Mouse (Mus musculus): ENCODE measurements at regions not wholly inside any gene's neighbourhood (a gene's known extent, or its start where the extent isn't known, plus 50 kb on each side); places are given as distances from the start of the nearest gene placed in this dataset.

GRCm38 (mm10) chr12:25871001-25871461 is 544.0 kb downstream of the Rnf144a start:
- Histone ChIP-seq H3K4me1 (replicated peaks) (peaks cover 17% of the 10 kb centered on the region), H3K27ac (replicated peaks) (peak overlapping the region; percentile 71), H3K9ac (no peak overlapping the region), H3K27me3 (no peaks in the 10 kb centered on the region), H3K9me3 (no peaks in the 10 kb centered on the region), H3K4me2 (peak overlapping the region; percentile 40), H3K36me3 (no peaks in the 10 kb centered on the region), H3K4me3 (no peak overlapping the region)
- ATAC-seq (ENCODE audit: low read depth), result peak; percentile 97
- 22% methylated on average over 11 of the region's 11 CpGs for WGBS

DNA sequence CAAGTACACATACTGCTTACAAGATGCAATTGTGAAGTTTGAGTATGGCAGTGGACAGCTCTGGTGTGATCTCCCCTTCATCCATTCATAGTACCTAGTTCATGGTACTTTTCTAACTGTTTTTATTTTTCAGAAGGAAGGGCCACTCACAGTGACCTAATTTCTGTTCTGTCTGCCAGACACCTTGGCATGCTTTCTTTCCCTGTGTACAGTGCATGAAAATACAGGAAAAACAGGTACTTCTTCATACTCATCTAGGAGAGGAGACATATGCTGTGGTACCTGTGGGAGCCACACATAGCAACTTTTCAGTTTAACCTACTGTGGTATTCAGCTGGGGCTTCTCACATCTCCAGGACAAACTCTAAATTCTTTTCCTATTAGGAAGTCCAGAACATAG is 545.2 kb downstream of the Rnf144a start:
- Histone ChIP-seq H3K27me3 (no peaks in the 10 kb centered on the region), H3K36me3 (no peaks in the 10 kb centered on the region), H3K27ac (replicated peaks) (no peak overlapping the region), H3K9ac (no peak overlapping the region), H3K4me3 (no peak overlapping the region), H3K4me2 (no peak overlapping the region), H3K4me1 (replicated peaks) (peaks cover 17% of the 10 kb centered on the region), H3K9me3 (no peaks in the 10 kb centered on the region)
- no peak for ATAC-seq (ENCODE audit: low read depth)

DNA sequence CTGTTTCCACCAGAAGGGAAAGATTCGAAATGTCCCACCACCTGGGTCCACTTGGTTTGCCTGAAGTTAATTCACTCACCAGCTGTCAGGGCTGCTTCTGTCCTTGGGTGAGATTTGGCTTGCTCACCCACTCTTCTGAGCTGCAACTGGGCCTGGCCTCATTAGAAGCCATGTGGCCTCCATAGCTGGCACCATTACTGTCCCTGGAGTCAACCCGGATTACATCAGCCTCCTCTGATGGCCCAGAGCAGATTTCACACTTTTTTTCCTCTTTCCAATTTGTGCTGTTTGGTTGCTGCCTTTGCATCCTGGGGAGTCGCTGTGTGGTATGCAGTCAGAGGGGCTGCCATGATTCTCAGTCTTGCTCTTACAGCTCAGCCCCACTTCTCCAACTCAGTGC is 550.0 kb downstream of the Rnf144a start:
- Histone ChIP-seq H3K9ac (no peak overlapping the region), H3K4me2 (no peak overlapping the region), H3K9me3 (no peaks in the 10 kb centered on the region), H3K27me3 (no peaks in the 10 kb centered on the region), H3K4me3 (no peak overlapping the region), H3K4me1 (replicated peaks) (no peaks in the 10 kb centered on the region), H3K27ac (replicated peaks) (no peak overlapping the region), H3K36me3 (no peaks in the 10 kb centered on the region)
- no peak for ATAC-seq (ENCODE audit: low read depth)
- 87% methylated on average over 3 of the region's 3 CpGs for WGBS

DNA sequence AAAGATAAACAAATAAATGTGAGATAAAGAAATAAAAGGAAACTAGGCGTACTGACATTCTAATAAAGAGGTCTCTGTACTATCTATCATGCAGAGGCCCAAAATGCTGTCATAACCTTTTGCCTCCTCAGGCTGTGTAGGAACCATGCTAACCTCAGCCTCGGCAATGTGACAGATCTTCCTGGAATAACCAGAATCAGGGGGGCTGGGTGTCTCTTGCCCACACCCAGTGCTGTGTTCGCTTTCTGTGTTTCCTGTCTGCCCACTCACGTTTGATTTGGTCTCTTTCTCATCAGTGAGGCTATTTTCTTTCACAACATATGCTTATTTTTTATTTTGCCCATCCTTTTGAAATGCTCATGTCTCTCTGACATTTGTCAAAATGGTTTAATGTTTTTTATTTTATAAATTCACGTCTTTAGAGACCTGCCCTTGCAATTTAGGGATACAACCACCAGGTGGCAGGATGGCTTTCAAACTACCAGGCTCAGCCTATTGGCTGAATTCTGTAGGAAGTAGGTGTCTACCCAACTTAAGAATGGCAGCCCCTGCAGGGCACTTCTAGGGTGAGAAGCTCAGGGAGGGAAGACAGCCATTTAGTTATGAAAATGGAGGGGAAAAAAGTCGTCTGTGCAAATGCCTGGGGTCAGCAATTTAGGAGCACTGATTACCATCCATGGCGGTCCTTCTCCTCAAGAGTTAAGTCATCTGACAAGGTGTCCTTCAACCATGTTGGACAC is 550.8 kb downstream of the Rnf144a start:
- no peaks in the 10 kb centered on the region for H3K9me3 ChIP-seq
- no peak overlapping the region for H3K4me2 ChIP-seq
- no peak for ATAC-seq (ENCODE audit: low read depth)
- 74% methylated on average over 7 of the region's 7 CpGs for WGBS
- H3K36me3 ChIP-seq, result no peaks in the 10 kb centered on the region
- H3K27me3 ChIP-seq, result no peaks in the 10 kb centered on the region
- H3K9ac ChIP-seq, result no peak overlapping the region
- H3K27ac ChIP-seq (replicated peaks), result no peak overlapping the region
- H3K4me3 ChIP-seq, result no peak overlapping the region
- H3K4me1 ChIP-seq (replicated peaks), result no peaks in the 10 kb centered on the region

- no peak overlapping the region for H3K9ac ChIP-seq
- no peak overlapping the region for H3K27ac ChIP-seq (replicated peaks)
- no peaks in the 10 kb centered on the region for H3K4me1 ChIP-seq (replicated peaks)
- H3K4me2 ChIP-seq, result no peak overlapping the region
- H3K9me3 ChIP-seq, result no peaks in the 10 kb centered on the region
- WGBS, result 94% methylated on average over 3 of the region's 3 CpGs
- no peaks in the 10 kb centered on the region for H3K36me3 ChIP-seq
- H3K4me3 ChIP-seq, result no peak overlapping the region
- ATAC-seq (ENCODE audit: low read depth), result no peak
- H3K27me3 ChIP-seq, result no peaks in the 10 kb centered on the region
Observed at GRCm38 (mm10) chr12:25861100-25861499, 554.0 kb downstream of the Rnf144a start.

- H3K4me1 ChIP-seq (replicated peaks), result no peaks in the 10 kb centered on the region
- no peak for ATAC-seq (ENCODE audit: low read depth)
- no peak overlapping the region for H3K27ac ChIP-seq (replicated peaks)
- H3K27me3 ChIP-seq, result no peaks in the 10 kb centered on the region
- WGBS, result 83% methylated on average over 6 of the region's 6 CpGs
- no peaks in the 10 kb centered on the region for H3K36me3 ChIP-seq
- H3K4me2 ChIP-seq, result no peak overlapping the region
- no peaks in the 10 kb centered on the region for H3K9me3 ChIP-seq
- H3K4me3 ChIP-seq, result no peak overlapping the region
- H3K9ac ChIP-seq, result no peak overlapping the region
Observed at GRCm38 (mm10) chr12:25858397-25858796, 556.7 kb downstream of the Rnf144a start.

DNA sequence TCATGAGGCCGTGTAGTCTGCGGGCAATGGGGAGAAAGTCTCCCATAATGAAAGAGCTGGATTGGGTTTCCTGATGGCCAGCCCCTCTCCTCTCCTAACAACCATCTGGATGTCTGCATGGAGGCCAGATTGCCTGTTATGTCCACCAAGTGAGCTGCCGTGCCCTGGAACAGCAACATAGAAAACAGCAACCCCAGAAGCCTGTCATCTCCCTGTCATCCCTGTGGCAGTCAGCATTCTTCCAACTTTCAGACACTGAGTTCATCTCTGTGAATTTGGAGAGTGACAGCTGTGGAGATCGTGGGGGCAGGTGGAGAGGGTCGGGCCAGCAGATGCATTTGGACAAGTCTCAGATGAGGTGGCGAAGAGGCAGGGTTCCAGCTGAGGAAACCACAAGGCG is 585.0 kb downstream of the Rnf144a start:
- no peak overlapping the region for H3K27ac ChIP-seq (replicated peaks)
- H3K9ac ChIP-seq, result no peak overlapping the region
- H3K36me3 ChIP-seq, result no peaks in the 10 kb centered on the region
- H3K27me3 ChIP-seq, result no peaks in the 10 kb centered on the region; the same call in 1 of the 2 replicates
- no peak overlapping the region for H3K4me2 ChIP-seq
- 81% methylated on average over 7 of the region's 7 CpGs for WGBS
- ATAC-seq (ENCODE audit: low read depth), result no peak
- no peaks in the 10 kb centered on the region for H3K9me3 ChIP-seq
- no peak overlapping the region for H3K4me3 ChIP-seq
- H3K4me1 ChIP-seq (replicated peaks), result peaks cover 6% of the 10 kb centered on the region; the same call in 1 of the 2 replicates

GRCm38 (mm10) chr12:25827961-25828360 is 587.1 kb downstream of the Rnf144a start:
- ATAC-seq (ENCODE audit: low read depth), result no peak
- 90% methylated on average over 2 of the region's 2 CpGs for WGBS
- H3K4me2 ChIP-seq, result no peak overlapping the region

DNA sequence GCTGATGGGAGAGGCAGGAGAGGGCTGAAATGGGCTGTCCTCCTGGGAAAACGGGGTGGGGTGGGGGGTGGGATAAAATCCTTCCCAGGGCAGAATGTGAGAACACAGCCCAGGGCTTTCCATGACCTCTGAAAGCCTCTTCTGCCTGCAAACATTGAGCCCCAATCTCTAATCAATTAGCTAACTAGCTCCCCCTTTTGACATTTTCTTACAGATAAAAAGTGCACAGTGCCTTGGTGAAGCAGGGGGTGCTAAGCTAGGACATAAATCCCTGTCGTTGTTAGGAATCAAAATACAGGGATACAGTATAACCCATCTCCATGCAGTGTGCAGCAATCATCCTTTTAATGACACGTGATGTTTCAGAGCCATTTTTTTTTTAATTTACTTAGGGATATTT is 588.1 kb downstream of the Rnf144a start:
- Histone ChIP-seq H3K9ac (no peak overlapping the region), H3K4me1 (replicated peaks) (peaks cover 6% of the 10 kb centered on the region; the same call in 1 of the 2 replicates), H3K27me3 (no peaks in the 10 kb centered on the region; the same call in 1 of the 2 replicates), H3K9me3 (no peaks in the 10 kb centered on the region), H3K4me2 (no peak overlapping the region), H3K27ac (replicated peaks) (no peak overlapping the region), H3K36me3 (no peaks in the 10 kb centered on the region), H3K4me3 (no peak overlapping the region)
- 28% methylated on average over 3 of the region's 3 CpGs for WGBS
- ATAC-seq (ENCODE audit: low read depth), result no peak

More at GRCm38 (mm10) chr12:25827961-25828360, 587.1 kb downstream of the Rnf144a start:
- Histone ChIP-seq H3K27ac (replicated peaks) (no peak overlapping the region), H3K9me3 (no peaks in the 10 kb centered on the region), H3K9ac (no peak overlapping the region), H3K36me3 (no peaks in the 10 kb centered on the region), H3K27me3 (no peaks in the 10 kb centered on the region; the same call in 1 of the 2 replicates), H3K4me3 (no peak overlapping the region), H3K4me1 (replicated peaks) (peaks cover 6% of the 10 kb centered on the region; the same call in 1 of the 2 replicates)

DNA sequence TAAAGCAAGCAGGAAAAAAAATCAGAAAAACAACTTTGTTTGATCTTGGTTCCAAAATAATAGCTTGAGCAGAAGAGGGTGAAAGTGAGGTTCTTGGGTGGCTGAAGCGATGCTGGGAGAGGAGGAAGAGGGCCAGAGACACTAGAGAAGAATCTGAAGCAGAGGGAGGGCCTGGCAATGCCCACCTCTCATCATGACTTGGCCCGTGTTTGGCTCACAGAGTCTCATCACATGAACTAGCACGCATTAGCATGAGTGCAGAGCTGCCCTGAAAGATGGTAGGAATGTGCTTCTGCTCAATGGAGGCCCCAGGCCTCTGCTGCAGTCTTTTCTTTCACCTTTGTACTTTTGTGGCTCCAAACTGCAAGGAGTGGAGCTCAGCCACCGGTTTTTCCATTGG is 588.6 kb downstream of the Rnf144a start:
- H3K4me3 ChIP-seq, result no peak overlapping the region
- no peaks in the 10 kb centered on the region for H3K9me3 ChIP-seq
- peaks cover 6% of the 10 kb centered on the region; the same call in 1 of the 2 replicates for H3K4me1 ChIP-seq (replicated peaks)
- no peaks in the 10 kb centered on the region; the same call in 1 of the 2 replicates for H3K27me3 ChIP-seq
- H3K27ac ChIP-seq (replicated peaks), result no peak overlapping the region
- H3K4me2 ChIP-seq, result no peak overlapping the region
- no peaks in the 10 kb centered on the region for H3K36me3 ChIP-seq
- no peak for ATAC-seq (ENCODE audit: low read depth)
- no peak overlapping the region for H3K9ac ChIP-seq
- WGBS, result 59% methylated on average over 4 of the region's 4 CpGs

GRCm38 (mm10) chr12:25816248-25816647 is 598.8 kb downstream of the Rnf144a start:
- Histone ChIP-seq H3K9ac (no peak overlapping the region), H3K27me3 (no peaks in the 10 kb centered on the region), H3K27ac (replicated peaks) (no peak overlapping the region), H3K9me3 (no peaks in the 10 kb centered on the region), H3K4me1 (replicated peaks) (no peaks in the 10 kb centered on the region), H3K4me2 (no peak overlapping the region), H3K4me3 (no peak overlapping the region), H3K36me3 (no peaks in the 10 kb centered on the region)
- 88% methylated on average over 2 of the region's 2 CpGs for WGBS
- no peak for ATAC-seq (ENCODE audit: low read depth)

DNA sequence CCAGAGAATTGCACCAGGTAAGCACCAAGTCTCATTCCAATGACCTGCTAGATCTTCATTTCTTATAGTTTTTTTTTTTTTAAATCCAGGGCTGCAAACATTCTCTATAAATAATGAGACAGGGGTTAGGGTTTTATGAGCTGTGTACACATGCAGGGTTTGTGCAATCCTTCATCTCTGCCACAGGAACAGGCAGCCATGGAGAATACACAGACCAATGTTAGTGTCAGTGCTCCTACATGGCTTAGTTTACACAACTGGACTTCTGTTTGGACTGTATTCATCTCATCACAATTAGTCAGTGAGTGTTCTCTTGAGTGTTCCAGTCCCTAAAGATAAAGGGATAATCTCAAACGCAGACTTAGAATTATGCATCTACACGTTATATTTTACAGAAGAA is 620.0 kb downstream of the Rnf144a start:
- Histone ChIP-seq H3K9me3 (no peaks in the 10 kb centered on the region), H3K27me3 (no peaks in the 10 kb centered on the region), H3K4me3 (no peak overlapping the region), H3K4me2 (no peak overlapping the region), H3K27ac (replicated peaks) (no peak overlapping the region), H3K4me1 (replicated peaks) (no peaks in the 10 kb centered on the region), H3K36me3 (no peaks in the 10 kb centered on the region), H3K9ac (no peak overlapping the region)
- ATAC-seq (ENCODE audit: low read depth), result no peak
- 90% methylated on average over 2 of the region's 2 CpGs for WGBS

DNA sequence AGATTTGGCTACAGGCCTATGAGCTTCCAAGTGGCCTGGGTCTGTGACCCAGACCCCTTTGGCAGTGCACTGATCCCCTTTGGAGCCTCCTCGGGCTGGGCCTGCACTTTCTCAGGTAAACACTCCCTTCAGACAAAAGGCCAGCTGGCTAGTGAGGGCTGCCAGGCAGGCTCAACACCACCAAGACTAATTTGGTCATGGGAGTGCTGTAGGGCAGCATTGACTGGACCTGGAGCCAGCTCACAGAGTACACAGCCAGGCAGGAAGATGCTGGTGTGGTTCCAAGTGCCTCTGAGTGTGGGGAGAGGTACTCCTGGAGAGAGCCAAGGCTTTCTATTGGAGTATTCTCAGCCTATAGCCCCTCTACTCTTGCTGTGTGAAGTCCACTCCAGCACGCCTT is 620.5 kb downstream of the Rnf144a start:
- WGBS, result 64% methylated on average over 2 of the region's 2 CpGs
- no peaks in the 10 kb centered on the region for H3K36me3 ChIP-seq

More for the DNA sequence above, 620.5 kb downstream of the Rnf144a start:
- no peak overlapping the region for H3K9ac ChIP-seq
- no peaks in the 10 kb centered on the region for H3K4me1 ChIP-seq (replicated peaks)
- no peak for ATAC-seq (ENCODE audit: low read depth)
- no peak overlapping the region for H3K4me2 ChIP-seq
- no peak overlapping the region for H3K4me3 ChIP-seq
- no peaks in the 10 kb centered on the region for H3K27me3 ChIP-seq
- H3K9me3 ChIP-seq, result no peaks in the 10 kb centered on the region
- H3K27ac ChIP-seq (replicated peaks), result no peak overlapping the region
